Mouse (Mus musculus) embryonic stem cell, embryonic (primary cell): Measurements from ENCODE around the gene Rsf1.

Experiments
- CTCF ChIA-PET, 4 experiments: fragments of 300-600 bp in 2 of 4; fragments of 350-600 bp in 2 of 4; sonication (Branson Sonifier 250); formaldehyde crosslinking; loops; one replicate each; lab custom pipeline; 2022; ENCODE audit warnings: inconsistent platforms in 2 of 4; lab: Charles Lee
- POLR2A ChIA-PET, 4 experiments: fragments of 300-600 bp in 2 of 4; fragments of 350-600 bp in 2 of 4; sonication (Branson Sonifier 250); formaldehyde crosslinking; loops; one replicate each; lab custom pipeline; 2022; ENCODE audit warnings: antibody characterized with exemption in 4 of 4, inconsistent platforms in 1 of 4; lab: Charles Lee

Gene Rsf1

DNA sequence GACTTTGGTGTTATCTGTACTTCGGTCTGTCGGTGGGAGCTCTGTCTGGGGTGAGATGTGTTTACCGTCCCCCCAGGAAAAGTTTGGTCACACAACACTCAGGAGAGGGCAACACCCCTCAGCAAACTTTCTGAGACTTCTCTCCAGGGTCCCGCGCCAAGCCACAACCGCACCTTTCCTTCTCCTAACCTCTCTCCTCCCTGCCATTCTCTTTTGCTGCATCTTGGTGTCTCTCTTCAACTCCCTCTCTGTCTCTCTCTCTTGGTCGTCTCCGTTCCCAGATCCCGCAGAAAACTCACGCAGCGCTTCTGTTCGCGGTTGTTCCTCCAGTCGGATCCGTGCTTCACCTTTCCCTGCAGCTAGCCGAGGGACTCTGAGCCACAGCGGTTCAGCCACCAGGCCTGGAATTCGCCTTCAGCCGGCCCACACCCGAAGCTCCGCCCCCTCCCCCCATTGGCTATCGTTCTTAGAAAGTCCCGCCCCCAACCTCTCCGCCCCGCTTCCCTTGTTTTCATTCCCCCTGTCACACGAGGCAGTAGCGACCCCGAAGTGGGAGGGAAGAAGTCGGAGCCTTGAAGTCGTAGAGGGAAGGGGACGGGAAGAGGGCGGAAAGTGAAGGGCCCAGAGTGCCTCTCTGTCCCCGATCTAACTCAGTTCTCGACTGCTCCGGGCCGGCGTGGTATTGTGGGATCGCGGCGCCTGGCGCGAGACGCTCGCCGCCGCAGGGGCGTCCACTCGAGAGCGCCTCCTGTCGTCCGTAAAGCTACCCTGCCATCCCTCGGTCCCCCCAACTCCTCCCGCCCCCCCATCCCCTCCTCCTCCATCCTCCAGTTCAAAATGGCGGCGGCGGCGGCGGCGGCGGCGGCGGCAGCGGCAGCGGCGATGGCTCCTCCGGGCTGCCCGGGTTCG is at the start of gene Rsf1, which contains the start of gene Aamdc:
TSS of gene Rsf1 (plus strand) at position 823 of the 909 bp plus-strand sequence.
TSS of gene Aamdc (minus strand) at position 431 of the 909 bp plus-strand sequence.
- CTCF ChIA-PET, result interaction anchor here (0.5 to 2.0 kb wide), 31 partner anchors 9 to 218 kb away, joined by 3 to 11 read pairs (median 3); partner anchors contain the start of genes Alg8 (in 1 of the 4) and Ints4 (in 1 of the 4)
- POLR2A ChIA-PET, result interaction anchor here (0.5 to 8.0 kb wide), 165 partner anchors 8 to 1980 kb away, joined by 3 to 130 read pairs (median 4); partner anchors contain the start of genes Ints4 (in 4 of the 4), Clns1a (in 3 of the 4), Alg8 (in 2 of the 4) and Nars2 (in 2 of the 4)

- ChIA-PET POLR2A (interaction anchor here (0.6 to 5.8 kb wide), 17 partner anchors 11 to 202 kb away, joined by 3 to 56 read pairs (median 5); partner anchors contain the start of genes Aamdc (in 4 of the 4), Rsf1 (in 4 of the 4), Alg8 (in 1 of the 4) and Ints4 (in 1 of the 4)), CTCF (no interaction called here)
These were observed 44.2 kb upstream of the Rsf1 start for GRCm38 (mm10) chr7:97535531-97535930.

DNA sequence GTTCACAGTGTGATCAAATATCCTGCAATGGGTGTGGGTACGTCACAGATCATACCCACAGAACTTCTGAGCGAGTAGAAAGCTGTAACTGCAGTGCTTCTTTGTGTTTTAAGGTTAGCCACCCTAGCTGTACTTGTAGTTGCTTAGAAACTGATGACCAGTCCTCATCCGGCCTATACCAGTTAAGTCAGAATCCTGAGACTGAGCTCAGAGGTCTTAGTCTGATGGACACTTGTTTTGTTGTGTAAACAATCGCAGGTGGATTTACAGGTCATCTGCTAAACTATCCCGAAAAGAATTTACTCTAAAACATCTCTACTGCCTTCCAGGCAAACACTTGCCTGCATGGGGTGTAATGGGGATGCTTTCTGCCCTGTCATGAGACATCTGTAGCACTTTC is 43.1 kb upstream of the Rsf1 start:
- CTCF ChIA-PET, result interaction anchor here in 3 of 4 experiments (0.6 to 1.2 kb wide), 3 partner anchors 43 to 165 kb away, joined by 3 to 7 read pairs (median 5); partner anchors contain the start of genes Aamdc (in 1 of the 3) and Rsf1 (in 1 of the 3)

DNA sequence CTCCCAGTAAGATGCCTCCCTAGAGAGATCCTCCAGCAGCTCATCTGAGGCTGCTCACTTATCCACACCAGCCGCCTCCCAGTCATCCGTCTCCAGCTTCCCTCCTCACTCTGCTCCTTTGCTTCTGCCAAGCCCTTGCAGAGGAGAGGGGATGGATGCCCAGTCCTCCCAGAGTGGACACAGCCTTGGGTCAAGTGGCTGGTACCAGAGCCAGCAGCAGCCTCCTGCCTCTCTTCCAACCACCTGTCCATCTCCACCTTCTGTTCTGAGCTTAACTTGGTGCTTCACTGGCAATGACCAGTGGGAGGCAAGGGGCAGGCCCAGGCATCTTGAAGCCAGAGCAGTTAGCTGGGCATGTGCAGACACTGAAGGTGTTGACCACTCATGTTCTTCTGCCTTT is 33.2 kb upstream of the Rsf1 start:
- POLR2A ChIA-PET, result interaction anchor here in 2 of 4 experiments (0.6 to 2.4 kb wide), 10 partner anchors 10 to 33 kb away, joined by 3 to 15 read pairs (median 4); partner anchors contain the start of genes Aamdc (in 2 of the 2) and Rsf1 (in 1 of the 2)
- CTCF ChIA-PET, result no interaction called here

More for the DNA sequence above, 43.1 kb upstream of the Rsf1 start:
- POLR2A ChIA-PET, result interaction anchor here in 3 of 4 experiments (0.7 to 5.8 kb wide), 23 partner anchors 9 to 307 kb away, joined by 3 to 56 read pairs (median 4); partner anchors contain the start of genes Aamdc (in 3 of the 3), Rsf1 (in 3 of the 3), Alg8 (in 2 of the 3) and Ints4 (in 2 of the 3)

GRCm38 (mm10) chr7:97549301-97549700 is 30.4 kb upstream of the Rsf1 start:
- CTCF ChIA-PET, result no interaction called here

DNA sequence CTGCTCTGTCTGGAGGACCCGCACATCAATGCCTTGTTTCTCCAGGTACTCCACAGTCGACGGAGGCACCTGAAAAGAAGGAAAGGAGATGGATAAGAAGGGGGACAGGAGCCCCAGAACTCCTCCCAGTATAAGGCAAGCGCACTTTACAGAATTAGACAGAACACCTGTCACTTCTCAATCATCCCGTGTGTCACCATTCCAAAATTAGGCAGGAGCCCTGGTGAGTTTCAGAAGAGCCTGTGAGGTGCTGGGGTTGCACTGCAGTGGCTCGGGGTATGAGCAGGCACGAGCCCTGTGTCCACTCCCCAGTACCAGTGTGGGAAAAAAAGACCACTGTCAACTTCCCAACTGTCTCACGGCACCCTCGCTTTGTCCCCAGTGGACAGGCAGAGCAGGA is 29.0 kb upstream of the Rsf1 start:
- CTCF ChIA-PET, result no interaction called here

More at GRCm38 (mm10) chr7:97549301-97549700, 30.4 kb upstream of the Rsf1 start:
- POLR2A ChIA-PET, result interaction anchor here in 3 of 4 experiments (0.6 to 1.4 kb wide), 4 partner anchors 13 to 30 kb away, joined by 3 to 4 read pairs (median 3); partner anchors contain the start of genes Aamdc (in 2 of the 3) and Rsf1 (in 2 of the 3)

DNA sequence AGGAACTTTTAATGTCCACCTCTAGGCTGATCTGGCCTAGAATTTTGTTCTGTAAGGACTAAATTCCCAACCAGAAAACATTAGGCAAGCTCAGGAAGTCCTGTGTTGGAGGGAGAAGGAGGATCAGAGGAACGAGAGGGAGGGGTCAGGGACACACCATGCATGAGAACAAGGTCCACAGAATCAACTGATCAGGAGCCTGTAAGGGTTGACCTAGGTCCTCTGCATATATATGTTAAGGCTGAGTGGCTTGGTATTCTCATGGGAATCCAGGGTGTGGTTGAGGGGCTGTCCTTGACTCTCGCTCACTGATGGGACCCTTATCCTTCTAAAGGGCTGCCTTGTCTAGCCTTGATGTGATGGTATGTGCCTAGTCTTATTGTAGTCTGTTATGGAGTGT is 16.1 kb upstream of the Rsf1 start:
- ChIA-PET POLR2A (interaction anchor here (0.6 to 2.5 kb wide), 11 partner anchors 9 to 72 kb away, joined by 3 to 11 read pairs (median 5); partner anchors contain the start of genes Aamdc (in 4 of the 4) and Rsf1 (in 4 of the 4)), CTCF (interaction anchor here in 2 of 4 experiments (0.8 to 1.6 kb wide), 3 partner anchors 11 to 138 kb away, joined by 3 to 4 read pairs (median 3); no protein-coding TSS in a partner anchor)

More for the DNA sequence above, 29.0 kb upstream of the Rsf1 start:
- POLR2A ChIA-PET, result no interaction called here

- POLR2A ChIA-PET, result interaction anchor here in 3 of 4 experiments (0.7 to 4.5 kb wide), 3 partner anchors 9 to 152 kb away, joined by 4 to 32 read pairs (median 29); partner anchors contain the start of genes Aamdc (in 2 of the 3) and Rsf1 (in 2 of the 3)
These were observed 10.3 kb upstream of the Rsf1 start for GRCm38 (mm10) chr7:97569372-97569771.

DNA sequence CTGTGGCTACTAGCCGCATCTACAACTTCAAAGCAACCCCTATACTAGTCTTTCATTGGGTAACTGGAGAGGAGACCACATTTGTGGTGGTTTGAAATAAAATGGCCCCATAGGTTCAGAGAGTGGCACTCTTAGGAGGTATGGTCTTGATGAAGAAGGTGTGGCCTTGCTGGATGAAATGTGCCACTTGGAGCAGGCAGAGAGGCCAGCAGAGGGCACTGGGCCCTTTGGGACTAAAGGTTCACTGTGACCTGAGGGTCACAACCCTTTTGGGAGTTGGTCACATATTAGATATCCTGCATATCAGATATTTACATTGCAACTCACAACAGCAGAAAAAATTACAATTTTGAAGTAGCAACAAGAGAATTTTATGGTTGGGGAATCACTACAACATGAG is 9.3 kb upstream of the Rsf1 start:
- ChIA-PET CTCF (no interaction called here), POLR2A (no interaction called here)

More at GRCm38 (mm10) chr7:97569372-97569771, 10.3 kb upstream of the Rsf1 start:
- CTCF ChIA-PET, result interaction anchor here in 2 of 4 experiments (1.2 to 1.3 kb wide), 2 partner anchors 10 kb away, joined by 3 read pairs; partner anchors contain the start of genes Aamdc (in 2 of the 2) and Rsf1 (in 2 of the 2)

DNA sequence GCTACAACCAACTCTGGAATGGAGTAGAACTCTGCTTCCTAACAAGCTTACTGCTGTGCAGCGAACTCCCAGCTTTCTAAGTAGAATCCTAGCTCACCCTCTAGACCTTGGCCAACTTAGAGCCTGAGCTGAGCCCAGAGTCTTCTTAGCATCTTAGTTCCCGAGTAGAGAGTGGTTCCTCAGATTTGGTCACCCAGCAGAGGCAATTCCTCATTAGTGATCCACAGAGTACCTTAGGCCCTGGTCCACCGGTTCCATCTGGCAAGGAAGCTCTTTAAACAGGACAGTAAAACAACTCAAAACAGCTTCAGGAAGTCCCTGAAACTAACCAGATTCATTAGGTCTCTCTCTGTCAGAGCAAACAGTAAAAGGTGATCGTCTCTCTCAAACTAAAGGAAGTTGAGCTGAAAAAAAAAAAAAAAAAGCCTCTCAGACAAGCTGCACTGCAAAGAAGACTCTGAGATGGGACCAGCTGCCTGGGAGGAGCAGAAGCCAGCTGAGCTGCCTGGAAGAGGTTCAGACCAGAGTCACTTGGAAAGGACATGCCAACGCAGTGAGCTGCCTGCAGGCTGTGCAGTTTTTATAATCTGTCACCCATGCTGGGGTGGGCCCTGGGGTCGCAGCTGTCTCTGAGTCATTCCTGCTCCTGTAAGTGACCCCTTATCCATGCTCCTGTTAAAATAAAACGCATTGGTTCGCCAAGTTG is 1.2 kb upstream of the Rsf1 start:
- ChIA-PET POLR2A (interaction anchor here (0.6 to 8.0 kb wide), 146 partner anchors 10 to 1980 kb away, joined by 3 to 130 read pairs (median 4); partner anchors contain the start of genes Clns1a (in 3 of the 4), Ints4 (in 3 of the 4), Alg8 (in 2 of the 4) and Ndufc2 (in 2 of the 4)), CTCF (interaction anchor here (0.6 to 2.0 kb wide), 26 partner anchors 10 to 845 kb away, joined by 3 to 11 read pairs (median 3); partner anchors contain the start of genes Alg8 (in 1 of the 4), Ints4 (in 1 of the 4) and Ndufc2 (in 1 of the 4))

DNA sequence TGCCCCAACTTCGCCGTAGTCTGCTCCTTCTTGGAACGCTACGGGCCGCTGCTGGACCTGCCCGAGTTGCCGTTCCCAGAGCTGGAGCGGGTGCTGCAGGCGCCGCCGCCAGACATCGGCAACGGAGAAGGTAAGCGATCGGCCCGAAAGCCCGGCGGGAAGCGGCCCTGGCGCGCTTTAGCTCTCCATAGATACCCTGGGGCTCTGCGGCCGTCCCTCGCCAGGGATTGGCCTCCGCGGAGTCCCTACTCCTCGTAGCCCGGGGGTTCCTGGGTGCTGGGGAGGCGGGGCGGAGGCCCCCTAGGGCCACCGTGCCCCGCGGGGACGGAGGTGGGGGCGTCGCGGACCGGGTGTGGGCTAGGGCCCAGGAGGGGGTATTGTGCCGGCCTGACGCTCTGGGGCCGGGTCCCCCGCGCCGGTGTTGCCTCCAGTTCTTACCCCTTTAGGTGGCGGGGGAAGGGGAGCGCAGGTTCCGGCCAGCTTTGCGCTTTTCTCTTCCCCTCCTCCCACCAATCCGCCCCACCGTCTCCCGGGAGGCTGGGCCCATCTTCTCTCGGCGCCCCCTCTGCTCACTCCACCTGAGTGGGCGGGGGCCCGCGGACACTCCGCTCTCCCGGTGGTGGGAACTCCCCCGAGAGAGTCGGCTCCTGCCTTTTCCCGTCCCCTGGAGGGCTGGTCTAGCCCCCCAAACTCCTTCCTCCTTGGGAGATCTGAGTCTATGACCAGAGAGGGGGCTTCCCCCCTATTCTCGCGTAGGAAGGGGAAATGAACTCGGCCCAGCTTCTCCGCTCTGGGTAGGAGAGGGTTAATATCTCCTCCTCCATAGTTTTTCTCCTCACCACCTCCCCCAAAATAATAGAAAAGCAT is 520 bp downstream of the Rsf1 start:
- ChIA-PET POLR2A (interaction anchor here (0.5 to 8.0 kb wide), 120 partner anchors 8 to 629 kb away, joined by 3 to 130 read pairs (median 5); partner anchors contain the start of genes Ints4 (in 4 of the 4), Alg8 (in 2 of the 4), Nars2 (in 2 of the 4) and Ndufc2 (in 2 of the 4)), CTCF (interaction anchor here in 3 of 4 experiments (0.5 to 2.0 kb wide), 16 partner anchors 8 to 168 kb away, joined by 3 to 11 read pairs (median 3); partner anchors contain the start of gene Ints4 (in 1 of the 3))

- CTCF ChIA-PET, result interaction anchor here in 2 of 4 experiments (1.3 to 2.0 kb wide), 2 partner anchors 12 to 44 kb away, joined by 3 to 7 read pairs; no protein-coding TSS in a partner anchor
- POLR2A ChIA-PET, result interaction anchor here (0.6 to 8.0 kb wide), 24 partner anchors 11 to 224 kb away, joined by 3 to 130 read pairs (median 6); partner anchors contain the start of genes Alg8 (in 1 of the 4) and Ints4 (in 1 of the 4)
These were observed 1.1 kb downstream of the Rsf1 start for GRCm38 (mm10) chr7:97580843-97581214.

DNA sequence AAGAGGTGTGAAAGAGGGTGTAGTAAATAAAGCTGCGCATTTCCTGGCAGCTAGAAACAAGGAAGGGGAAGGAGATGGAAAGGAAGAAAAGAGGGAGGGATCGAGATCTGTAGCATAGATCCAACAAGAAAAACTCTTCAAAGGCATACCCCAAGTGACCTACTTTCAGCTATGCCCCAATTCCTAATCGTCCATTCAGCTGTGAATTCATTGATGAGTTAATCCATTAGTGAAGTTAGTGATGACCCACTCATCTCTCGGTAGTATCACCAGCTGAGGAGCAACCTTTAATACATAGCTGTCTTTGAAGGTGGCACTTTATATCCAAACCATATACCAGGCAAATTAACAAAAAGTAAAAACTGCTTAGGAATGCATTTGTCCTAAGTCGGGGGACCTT is 8.8 kb downstream of the Rsf1 start:
- CTCF ChIA-PET, result interaction anchor here in 1 of 4 experiments (1.1 kb wide), 1 partner anchor 9 kb away, joined by 5 read pairs; the partner anchor contains the start of genes Aamdc and Rsf1
- POLR2A ChIA-PET, result interaction anchor here in 3 of 4 experiments (1.5 to 9.7 kb wide), 7 partner anchors 7 to 52 kb away, joined by 4 to 130 read pairs (median 7); partner anchors contain the start of genes Aamdc (in 3 of the 3) and Rsf1 (in 3 of the 3)

DNA sequence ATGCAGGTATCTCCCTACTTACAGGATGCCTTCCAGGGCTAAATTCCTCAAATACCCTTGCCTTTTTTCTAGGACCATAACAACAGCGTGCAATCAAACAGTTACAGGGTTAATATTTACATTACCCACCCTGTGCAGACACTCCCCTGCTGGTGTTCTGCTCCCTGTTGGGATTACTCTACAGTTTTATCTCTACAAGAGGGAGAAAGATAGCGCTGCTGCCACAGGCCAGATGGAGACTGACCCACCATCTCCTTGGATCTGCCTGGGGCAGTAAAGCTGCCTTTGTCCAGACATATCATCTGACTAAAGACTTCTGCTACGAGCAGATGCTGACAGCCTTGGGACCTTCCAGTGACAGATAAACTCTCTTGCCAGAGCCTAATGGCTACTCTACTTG is 10.8 kb downstream of the Rsf1 start:
- POLR2A ChIA-PET, result interaction anchor here in 2 of 4 experiments (0.7 to 9.7 kb wide), 6 partner anchors 9 to 61 kb away, joined by 3 to 130 read pairs (median 6); partner anchors contain the start of genes Aamdc (in 2 of the 2) and Rsf1 (in 2 of the 2)
- CTCF ChIA-PET, result interaction anchor here in 1 of 4 experiments (1.1 kb wide), 1 partner anchor 27 kb away, joined by 3 read pairs; no protein-coding TSS in a partner anchor

GRCm38 (mm10) chr7:97591336-97591735 is 11.6 kb downstream of the Rsf1 start:
- ChIA-PET CTCF (interaction anchor here in 2 of 4 experiments (1.0 to 1.6 kb wide), 2 partner anchors 11 to 12 kb away, joined by 3 to 4 read pairs; partner anchors contain the start of gene Aamdc (in 1 of the 2)), POLR2A (interaction anchor here (0.5 to 9.7 kb wide), 17 partner anchors 9 to 220 kb away, joined by 3 to 130 read pairs (median 5); partner anchors contain the start of genes Aamdc (in 4 of the 4), Rsf1 (in 4 of the 4), Alg8 (in 1 of the 4) and Ints4 (in 1 of the 4))
